Mouse (Mus musculus) ES-E14 (cell line): Measurements from ENCODE around the gene Cldn19. TPM values are rescaled to one million over a fixed set of nuclear protein-coding genes. Genes with fewer than 3 reads are reported as not detected.

Experiments
- DNase-seq: peaks from one replicate; pipeline ENCODE4 v3.0.0-alpha.2; 2013; ENCODE audit warnings: low read depth, low spot score
- H3K27ac ChIP-seq: 2 replicates; pipeline ENCODE4 v1.5.1; 2012; ENCODE audit warnings: low read depth, mild to moderate bottlenecking, low read length, moderate library complexity, mixed read lengths; ENCODE audit not compliant: poor library complexity, insufficient read depth, severe bottlenecking
- H3K36me3 ChIP-seq: 2 replicates; pipeline ENCODE4 v1.6.1; 2012; ENCODE audit warnings: mild to moderate bottlenecking, low read length, moderate library complexity, mixed read lengths; ENCODE audit not compliant: control insufficient read depth, poor library complexity, insufficient read depth, severe bottlenecking
- H3K4me1 ChIP-seq, 2 experiments: fragments of 150-350 bp in 1 of 2; sonication (generic) in 1 of 2; 2 replicates each; pipeline ENCODE4 v1.6.1; 2012; ENCODE audit warnings: low read length in 2 of 2, mild to moderate bottlenecking in 1 of 2, mixed read lengths in 1 of 2; ENCODE audit not compliant: control insufficient read depth in 2 of 2, insufficient read depth in 2 of 2, poor library complexity in 1 of 2
- H3K4me3 ChIP-seq, 2 experiments: fragments of 150-350 bp in 1 of 2; sonication (generic) in 1 of 2; 2 replicates each; pipeline ENCODE4 v1.5.1; 2012; ENCODE audit warnings: low read length in 2 of 2, low read depth in 1 of 2, mild to moderate bottlenecking in 1 of 2, mixed read lengths in 1 of 2; ENCODE audit not compliant: insufficient read depth in 1 of 2, poor library complexity in 1 of 2, severe bottlenecking in 1 of 2
- H3K9ac ChIP-seq: 2 replicates; pipeline ENCODE4 v1.6.1; 2012; ENCODE audit warnings: low read depth, mild to moderate bottlenecking, low read length, mixed read lengths; ENCODE audit not compliant: poor library complexity, insufficient read depth, severe bottlenecking
- H3K9me3 ChIP-seq: fragments of 150-350 bp; sonication (generic); 2 replicates; pipeline ENCODE4 v1.6.1; 2012; ENCODE audit warnings: low read depth, mild to moderate bottlenecking, low read length; ENCODE audit not compliant: control insufficient read depth, insufficient read depth
- CHD2 ChIP-seq: IDR thresholded peaks from 2 replicates; pipeline ENCODE4 v1.6.1; 2014; ENCODE audit warnings: mild to moderate bottlenecking, low read depth, low read length, inconsistent platforms
- HCFC1 ChIP-seq: IDR thresholded peaks from 2 replicates; pipeline ENCODE4 v1.6.1; 2012; ENCODE audit warnings: low read length, inconsistent platforms, borderline replicate concordance; ENCODE audit not compliant: insufficient read depth
- MAFK ChIP-seq: IDR thresholded peaks from 2 replicates; pipeline ENCODE4 v1.6.1; 2014; ENCODE audit warnings: mild to moderate bottlenecking, low read depth, low read length, inconsistent platforms; ENCODE audit not compliant: insufficient read depth
- ZC3H11A ChIP-seq: IDR thresholded peaks from 2 replicates; pipeline ENCODE4 v1.6.1; 2012; ENCODE audit warnings: low read depth, mild to moderate bottlenecking, inconsistent platforms, low read length, borderline replicate concordance
- ZNF384 ChIP-seq: IDR thresholded peaks from 2 replicates; pipeline ENCODE4 v1.6.1; 2012; ENCODE audit warnings: low read depth, low read length, inconsistent platforms
- in situ Hi-C, 2 experiments: fragments of 600-800 bp; cut with MboI; formaldehyde crosslinking; loops; one replicate each; pipeline ENCODE4 v1.15.1; 2025; ENCODE audit warnings: low sequenced_read_pairs in 2 of 2, inconsistent platforms in 1 of 2; ENCODE audit not compliant: unreplicated experiment in 2 of 2
- total RNA-seq: library from RNA; depleted of rRNA; stranded (reverse); fragments of 300-350 nt; gene quantifications from 2 replicates; pipeline ENCODE4 v1.2.3, GENCODE M21; 2012

The Cldn19 gene
- total RNA-seq, 1 experiment = 0.18 TPM

GRCm38 (mm10) chr4:119254012-119254618, 1.1 kb upstream of the Cldn19 start:
- H3K36me3 ChIP-seq = no peaks in the 10 kb centered on the region
- H3K4me3 ChIP-seq = no peak overlapping the region
- H3K4me1 ChIP-seq = peaks cover 0 to 3% of the 10 kb centered on the region in 2 experiments; a peak in 1 of 4 replicates
- no peak for DNase-seq
- H3K9me3 ChIP-seq = no peaks in the 10 kb centered on the region
- no peak overlapping the region for H3K27ac ChIP-seq
- in situ Hi-C loops = no loop called here
- H3K9ac ChIP-seq = no peak overlapping the region
- TF ChIP-seq ZC3H11A (no peak), ZNF384 (no peak), HCFC1 (no peak), MAFK (no peak), CHD2 (no peak)

- no peaks in the 10 kb centered on the region for H3K9me3 ChIP-seq
- no peak overlapping the region for H3K9ac ChIP-seq
- no peak overlapping the region for H3K4me3 ChIP-seq
- peaks cover 0 to 14% of the 10 kb centered on the region in 2 experiments; a peak in 1 of 4 replicates for H3K4me1 ChIP-seq
- no peak overlapping the region for H3K27ac ChIP-seq
- TF ChIP-seq ZC3H11A (no peak), CHD2 (no peak), MAFK (no peak), HCFC1 (no peak), ZNF384 (no peak)
- in situ Hi-C loops = no loop called here
- no peaks in the 10 kb centered on the region for H3K36me3 ChIP-seq
- no peak for DNase-seq
These were observed 1.9 kb downstream of the Cldn19 start for GRCm38 (mm10) chr4:119257083-119257482.

GRCm38 (mm10) chr4:119259344-119260254, 4.4 kb downstream of the Cldn19 start:
- H3K9me3 ChIP-seq = no peaks in the 10 kb centered on the region
- in situ Hi-C loops = no loop called here
- H3K9ac ChIP-seq = no peak overlapping the region
- TF ChIP-seq MAFK (no peak), HCFC1 (no peak), ZC3H11A (no peak), ZNF384 (no peak), CHD2 (no peak)
- DNase-seq = peak; percentile 37
- no peaks in the 10 kb centered on the region for H3K36me3 ChIP-seq
- H3K4me1 ChIP-seq = peaks cover 0 to 14% of the 10 kb centered on the region in 2 experiments; a peak in 1 of 4 replicates
- H3K4me3 ChIP-seq = no peak overlapping the region
- no peak overlapping the region for H3K27ac ChIP-seq

- no peaks in the 10 kb centered on the region for H3K36me3 ChIP-seq
- H3K4me1 ChIP-seq = peaks cover 0 to 12% of the 10 kb centered on the region in 2 experiments; a peak in 1 of 4 replicates
- DNase-seq = no peak
- H3K9ac ChIP-seq = no peak overlapping the region
- no peak overlapping the region for H3K27ac ChIP-seq
- no peaks in the 10 kb centered on the region for H3K9me3 ChIP-seq
- in situ Hi-C loops = no loop called here
- TF ChIP-seq CHD2 = no peak
- no peak overlapping the region for H3K4me3 ChIP-seq
These were observed 6.0 kb downstream of the Cldn19 start for GRCm38 (mm10) chr4:119261087-119261713.
